In genomic region chr15:102376453-102377162, GRCm38 (mm10) we compare ENCODE assay signal across 8 mouse cellular contexts. TPM values are rescaled to one million over a fixed set of nuclear protein-coding genes. Genes with fewer than 3 reads are reported as not detected.
DNase-seq lines count a peak whose midpoint lies in the region; ATAC-seq and TF ChIP-seq lines count a peak whose summit lies in the region.

No protein-coding gene starts in this region.

- peak overlapping the region; percentile 72 for H3K9ac ChIP-seq in forebrain, embryonic 15.5 days (replicated peaks)
- peak overlapping the region; percentile 78 for H3K9ac ChIP-seq in hindbrain, embryonic 16.5 days (ENCODE audit: low read depth, low read length)
- H3K9ac ChIP-seq in liver, embryonic 14.5 days (replicated peaks), result peak overlapping the region; percentile 66
- peak overlapping the region; percentile 74 for H3K9ac ChIP-seq in neural tube, embryonic 12.5 days

- H3K27me3 ChIP-seq in forebrain, embryonic 15.5 days, result peaks cover 9% of the 10 kb centered on the region; the same call in 1 of the 2 replicates
- H3K27me3 ChIP-seq in hindbrain, embryonic 16.5 days (replicated peaks; ENCODE audit: control insufficient read depth, insufficient read depth, low read length), result no peaks in the 10 kb centered on the region
- H3K27me3 ChIP-seq in liver, embryonic 14.5 days (ENCODE audit: control insufficient read depth, insufficient read depth, low read length), result no peaks in the 10 kb centered on the region; the same call in 1 of the 2 replicates
- no peaks in the 10 kb centered on the region; the same call in 1 of the 2 replicates for H3K27me3 ChIP-seq in neural tube, embryonic 12.5 days (replicated peaks)

- H3K4me1 ChIP-seq in forebrain, embryonic 15.5 days, result peaks cover 18% of the 10 kb centered on the region
- H3K4me1 ChIP-seq in hindbrain, embryonic 16.5 days (ENCODE audit: control insufficient read depth, insufficient read depth, low read depth, low read length), result peaks cover 12% of the 10 kb centered on the region
- H3K4me1 ChIP-seq in liver, embryonic 14.5 days (replicated peaks; ENCODE audit: control insufficient read depth in 2 of 2, insufficient read depth in 2 of 2, low read length in 1 of 2), result peaks cover 8 to 14% of the 10 kb centered on the region in 2 experiments
- peaks cover 19% of the 10 kb centered on the region for H3K4me1 ChIP-seq in neural tube, embryonic 12.5 days

- WGBS in forebrain, embryonic 15.5 days, result under 1% methylated on average over 42 of the region's 43 CpGs
- WGBS in hindbrain, embryonic 16.5 days, result 0% methylated on average over 34 of the region's 43 CpGs
- WGBS in liver, embryonic 14.5 days (ENCODE audit: insufficient replicate concordance), result 2% methylated on average over 41 of the region's 43 CpGs
- WGBS in neural tube, embryonic 12.5 days, result under 1% methylated on average over 42 of the region's 43 CpGs

- peak; percentile 16 for DNase-seq in right cerebral cortex, postnatal 25 days
- DNase-seq in right cerebral cortex, postnatal 4 days, result no peak
- peak; percentile 52 for DNase-seq in brain, adult 2 months (ENCODE audit: low read depth, low spot score)
- DNase-seq in liver, embryonic 14.5 days (ENCODE audit: low read depth in 3 of 3, low spot score in 3 of 3), result no peak
- peak; percentile 29 for DNase-seq in urinary bladder, postnatal 25 days (ENCODE audit: low spot score)

- peak; percentile 65 for ATAC-seq in forebrain, embryonic 15.5 days (replicated peaks)
- ATAC-seq in hindbrain, embryonic 16.5 days, result peak; percentile 70
- ATAC-seq in liver, embryonic 14.5 days (ENCODE audit: insufficient read depth), result peak; percentile 88
- ATAC-seq in neural tube, embryonic 12.5 days (ENCODE audit: low FRiP score, low read depth), result peak; percentile 86

- no peak for TF ChIP-seq CTCF in liver, embryonic 14.5 days (IDR thresholded peaks at IDR 0.05; ENCODE audit: low read depth)

- no peaks in the 10 kb centered on the region for H3K9me3 ChIP-seq in forebrain, embryonic 15.5 days
- no peaks in the 10 kb centered on the region for H3K9me3 ChIP-seq in hindbrain, embryonic 16.5 days (ENCODE audit: control insufficient read depth, low read length)
- H3K9me3 ChIP-seq in liver, embryonic 14.5 days (ENCODE audit: control insufficient read depth, low read length), result no peaks in the 10 kb centered on the region
- H3K9me3 ChIP-seq in neural tube, embryonic 12.5 days, result no peaks in the 10 kb centered on the region

- H3K36me3 ChIP-seq in forebrain, embryonic 15.5 days, result no peaks in the 10 kb centered on the region
- no peaks in the 10 kb centered on the region for H3K36me3 ChIP-seq in hindbrain, embryonic 16.5 days (ENCODE audit: control insufficient read depth, insufficient read depth, low read length)
- H3K36me3 ChIP-seq in liver, embryonic 14.5 days (replicated peaks; ENCODE audit: control insufficient read depth, insufficient read depth, low read depth), result no peaks in the 10 kb centered on the region
- no peaks in the 10 kb centered on the region for H3K36me3 ChIP-seq in neural tube, embryonic 12.5 days

- peak overlapping the region; percentile 99 for H3K4me2 ChIP-seq in forebrain, embryonic 15.5 days (replicated peaks)
- peak overlapping the region; percentile 99 for H3K4me2 ChIP-seq in hindbrain, embryonic 16.5 days (ENCODE audit: low read length)
- H3K4me2 ChIP-seq in liver, embryonic 14.5 days (ENCODE audit: low read depth), result peak overlapping the region; percentile 95
- peak overlapping the region; percentile 98 for H3K4me2 ChIP-seq in neural tube, embryonic 12.5 days (replicated peaks)

- TF ChIP-seq EP300 in liver, embryonic 14.5 days (IDR thresholded peaks at IDR 0.05; ENCODE audit: low read depth), result no peak

- 0 out of 2 replicates have a peak overlapping the region, but pooled peaks have one; percentile 33 for H3K27ac ChIP-seq in forebrain, embryonic 15.5 days (replicated peaks)
- H3K27ac ChIP-seq in hindbrain, embryonic 16.5 days (ENCODE audit: low read depth, low read length), result peak overlapping the region; percentile 59
- no peak overlapping the region for H3K27ac ChIP-seq in liver, embryonic 14.5 days
- peak overlapping the region; percentile 26; the same call in 1 of the 2 replicates for H3K27ac ChIP-seq in neural tube, embryonic 12.5 days

- H3K4me3 ChIP-seq in forebrain, embryonic 15.5 days, result peak overlapping the region; percentile 65
- peak overlapping the region; percentile 67 for H3K4me3 ChIP-seq in hindbrain, embryonic 16.5 days (ENCODE audit: low read length)
- H3K4me3 ChIP-seq in liver, embryonic 14.5 days (ENCODE audit: insufficient read depth in 1 of 2, low read depth in 2 of 2, low read length in 2 of 2), result peak overlapping the region; percentile 57 to 82
- peak overlapping the region; percentile 55 for H3K4me3 ChIP-seq in neural tube, embryonic 12.5 days

RNA-seq across cellular contexts. Expression of gene Sp7, which starts 9.6 kb away (rescaled TPM):
- polyA plus RNA-seq in forebrain, embryonic 15.5 days (2015; fragmentation: Nextera tagmentation; extraction: Ambion mirVana), result 0.36 and 0.40 TPM in 2 replicates
- polyA plus RNA-seq in hindbrain, embryonic 16.5 days (2015; fragmentation: Nextera tagmentation; extraction: Ambion mirVana), result 0.46 and 1.0 TPM in 2 replicates
- polyA plus RNA-seq in liver, embryonic 14.5 days (2012; rRNA removed), result 0.01 and 0.07 TPM in 2 replicates
- 0.04 TPM in 1 of 2 replicates, not detected in the other for polyA plus RNA-seq in liver, embryonic 14.5 days (2014; fragmentation: Nextera tagmentation; extraction: Ambion mirVana)
- 0.57 and 0.81 TPM in 2 replicates for polyA plus RNA-seq in neural tube, embryonic 12.5 days (2016; fragmentation: Nextera tagmentation; extraction: Ambion mirVana)

RNA-seq across cellular contexts. Expression of gene Aaas, which starts 26.0 kb away (rescaled TPM):
- polyA plus RNA-seq in forebrain, embryonic 15.5 days (2015; fragmentation: Nextera tagmentation; extraction: Ambion mirVana), result 42.6 and 44.9 TPM in 2 replicates
- polyA plus RNA-seq in hindbrain, embryonic 16.5 days (2015; fragmentation: Nextera tagmentation; extraction: Ambion mirVana), result 36.1 and 38.1 TPM in 2 replicates
- 31.0 and 33.7 TPM in 2 replicates for polyA plus RNA-seq in liver, embryonic 14.5 days (2012; rRNA removed)
- polyA plus RNA-seq in liver, embryonic 14.5 days (2014; fragmentation: Nextera tagmentation; extraction: Ambion mirVana), result 44.3 and 48.9 TPM in 2 replicates
- 51.3 and 53.2 TPM in 2 replicates for polyA plus RNA-seq in neural tube, embryonic 12.5 days (2016; fragmentation: Nextera tagmentation; extraction: Ambion mirVana)

RNA-seq across cellular contexts. Expression of gene Sp1, which starts 29.3 kb away (rescaled TPM):
- 5.4 and 5.6 TPM in 2 replicates for polyA plus RNA-seq in forebrain, embryonic 15.5 days (2015; fragmentation: Nextera tagmentation; extraction: Ambion mirVana)
- polyA plus RNA-seq in hindbrain, embryonic 16.5 days (2015; fragmentation: Nextera tagmentation; extraction: Ambion mirVana), result 3.4 and 3.5 TPM in 2 replicates
- 9.2 and 9.5 TPM in 2 replicates for polyA plus RNA-seq in liver, embryonic 14.5 days (2012; rRNA removed)
- polyA plus RNA-seq in liver, embryonic 14.5 days (2014; fragmentation: Nextera tagmentation; extraction: Ambion mirVana), result 5.0 and 5.4 TPM in 2 replicates
- 6.9 and 7.7 TPM in 2 replicates for polyA plus RNA-seq in neural tube, embryonic 12.5 days (2016; fragmentation: Nextera tagmentation; extraction: Ambion mirVana)

RNA-seq across cellular contexts. Expression of gene Myg1, which starts 45.1 kb away (rescaled TPM):
- polyA plus RNA-seq in forebrain, embryonic 15.5 days (2015; fragmentation: Nextera tagmentation; extraction: Ambion mirVana), result 98.2 and 108 TPM in 2 replicates
- 88.1 and 99.0 TPM in 2 replicates for polyA plus RNA-seq in hindbrain, embryonic 16.5 days (2015; fragmentation: Nextera tagmentation; extraction: Ambion mirVana)
- polyA plus RNA-seq in liver, embryonic 14.5 days (2012; rRNA removed), result 26.7 and 32.5 TPM in 2 replicates
- 43.2 and 45.4 TPM in 2 replicates for polyA plus RNA-seq in liver, embryonic 14.5 days (2014; fragmentation: Nextera tagmentation; extraction: Ambion mirVana)
- polyA plus RNA-seq in neural tube, embryonic 12.5 days (2016; fragmentation: Nextera tagmentation; extraction: Ambion mirVana), result 90.4 and 94.9 TPM in 2 replicates

RNA-seq across cellular contexts. Expression of gene Pfdn5, which starts 50.7 kb away (rescaled TPM):
- 467 and 474 TPM in 2 replicates for polyA plus RNA-seq in forebrain, embryonic 15.5 days (2015; fragmentation: Nextera tagmentation; extraction: Ambion mirVana)
- 448 and 464 TPM in 2 replicates for polyA plus RNA-seq in hindbrain, embryonic 16.5 days (2015; fragmentation: Nextera tagmentation; extraction: Ambion mirVana)
- 42.1 and 82.2 TPM in 2 replicates for polyA plus RNA-seq in liver, embryonic 14.5 days (2012; rRNA removed)
- polyA plus RNA-seq in liver, embryonic 14.5 days (2014; fragmentation: Nextera tagmentation; extraction: Ambion mirVana), result 149 and 156 TPM in 2 replicates
- polyA plus RNA-seq in neural tube, embryonic 12.5 days (2016; fragmentation: Nextera tagmentation; extraction: Ambion mirVana), result 373 and 404 TPM in 2 replicates

Comparison
In these comparisons a context has a peak if more than half of its experiments do, and no peak if none do; other contexts are left out.
1. DNase-seq: peak in right cerebral cortex, postnatal 25 days (single experiment), brain, adult 2 months (single experiment) and urinary bladder, postnatal 25 days (single experiment); none in right cerebral cortex, postnatal 4 days (single experiment) and liver, embryonic 14.5 days (0 of 3).
2. Peak in every context shown above with its lines, with median percentiles within 50 percentile points of each other: ATAC-seq, H3K4me2 ChIP-seq, H3K4me3 ChIP-seq and H3K9ac ChIP-seq.